Mouse (Mus musculus) MEL (cell line): ENCODE results near the gene Alpk1.

ENCODE experiments used
- CHD1 ChIP-seq: IDR thresholded peaks from 2 replicates; pipeline ENCODE4 v1.6.1; 2012; ENCODE audit warnings: low read depth, mild to moderate bottlenecking, inconsistent platforms, low read length, improper control_type of control experiment
- CTCF ChIP-seq, 3 experiments: IDR thresholded peaks in 2 of 3; conservative IDR thresholded peaks in 1 of 3; 2 replicates each; pipeline ENCODE4 v1.5.1; 2011 to 2012; ENCODE audit warnings: low read length in 3 of 3, low read depth in 2 of 3, mild to moderate bottlenecking in 2 of 3, improper control_type of control experiment in 1 of 3, inconsistent platforms in 1 of 3, mixed read lengths in 1 of 3, moderate library complexity in 1 of 3; ENCODE audit not compliant: control insufficient read depth in 1 of 3, insufficient read depth in 1 of 3, poor library complexity in 1 of 3, severe bottlenecking in 1 of 3
- ELF1 ChIP-seq: IDR thresholded peaks from 2 replicates; pipeline ENCODE4 v1.6.1; 2014; ENCODE audit warnings: low read depth, mild to moderate bottlenecking, inconsistent platforms, low read length, improper control_type of control experiment, moderate library complexity
- JUND ChIP-seq: IDR thresholded peaks from 2 replicates; pipeline ENCODE4 v1.6.1; 2011; ENCODE audit warnings: low read depth, mild to moderate bottlenecking, improper control_type of control experiment, low read length
- MAZ ChIP-seq: IDR thresholded peaks from 2 replicates; pipeline ENCODE4 v1.6.1; 2012; ENCODE audit warnings: low read depth, mild to moderate bottlenecking, inconsistent platforms, low read length, improper control_type of control experiment
- POLR2A ChIP-seq, 2 experiments: IDR thresholded peaks; 2 replicates each; pipeline ENCODE4 v1.6.1; 2011 to 2012; ENCODE audit warnings: low read length in 2 of 2, mild to moderate bottlenecking in 2 of 2, control low read depth in 1 of 2, improper control_type of control experiment in 1 of 2, low read depth in 1 of 2, moderate library complexity in 1 of 2; ENCODE audit not compliant: control insufficient read depth in 1 of 2, insufficient read depth in 1 of 2, poor library complexity in 1 of 2
- SMC3 ChIP-seq: IDR thresholded peaks from 2 replicates; pipeline ENCODE4 v1.6.1; 2011; ENCODE audit warnings: low read depth, low read length, improper control_type of control experiment
- TBP ChIP-seq: IDR thresholded peaks from 2 replicates; pipeline ENCODE4 v1.8.0; 2011; ENCODE audit warnings: low read depth, low read length, improper control_type of control experiment
- USF2 ChIP-seq, 2 experiments: IDR thresholded peaks; 2 replicates each; pipeline ENCODE4 v1.6.1; 2011 to 2012; ENCODE audit warnings: improper control_type of control experiment in 2 of 2, low read length in 2 of 2, borderline replicate concordance in 1 of 2, inconsistent platforms in 1 of 2, low read depth in 1 of 2, mild to moderate bottlenecking in 1 of 2; ENCODE audit not compliant: insufficient read depth in 1 of 2
- ZKSCAN1 ChIP-seq: IDR thresholded peaks from 2 replicates; pipeline ENCODE4 v1.6.1; 2012; ENCODE audit warnings: low read depth, mild to moderate bottlenecking, inconsistent platforms, low read length, improper control_type of control experiment, moderate library complexity
- ZNF384 ChIP-seq: IDR thresholded peaks from 2 replicates; pipeline ENCODE4 v1.6.1; 2012; ENCODE audit warnings: low read depth, mild to moderate bottlenecking, inconsistent platforms, low read length, improper control_type of control experiment

GRCm38 (mm10) chr3:127633080-127634032, 147.0 kb downstream of the Alpk1 start, which contains the start of gene Neurog2:
- TF ChIP-seq ELF1 (no peak), SMC3 (no peak), MAZ (no peak), JUND (no peak), USF2 (IDR thresholded peaks at IDR 0.05; ENCODE audit: borderline replicate concordance in 1 of 2, insufficient read depth in 1 of 2, low read depth in 1 of 2, low read length in 2 of 2) (no peak), ZKSCAN1 (no peak), CTCF (IDR thresholded peaks at IDR 0.05 in 2 of 3, conservative IDR thresholded peaks at IDR 0.05 in 1 of 3; ENCODE audit: control insufficient read depth in 1 of 3, insufficient read depth in 1 of 3, low read depth in 2 of 3, low read length in 3 of 3, poor library complexity in 1 of 3, severe bottlenecking in 1 of 3) (no peak), CHD1 (no peak), TBP (no peak), POLR2A (IDR thresholded peaks at IDR 0.05; ENCODE audit: control insufficient read depth in 1 of 2, insufficient read depth in 1 of 2, low read depth in 1 of 2, low read length in 2 of 2, poor library complexity in 1 of 2) (no peak), ZNF384 (no peak)
